Mouse (Mus musculus) activated CD4-positive, CD25-positive, alpha-beta regulatory T cell (primary cell): Measurements from ENCODE around the gene Npy1r. TPM values are rescaled to one million over a fixed set of nuclear protein-coding genes. Genes with fewer than 3 reads are reported as not detected.

ENCODE experiments used
- polyA plus RNA-seq, 2 experiments: library from polyadenylated mRNA; unstranded; fragments of 100-300 nt; shearing (Covaris generic); gene quantifications; one replicate each; pipeline ENCODE4 v1.2.1; 2017

Gene Npy1r
- under 1 TPM in 1 of 2 experiments, not detected in 1; 0.17 TPM for polyA plus RNA-seq

GRCm38 (mm10) chr8:66696970-66697843, at the start of gene Npy1r:
Gene Npy1r, plus strand, starts transcription at chr8:66697192.

DNA sequence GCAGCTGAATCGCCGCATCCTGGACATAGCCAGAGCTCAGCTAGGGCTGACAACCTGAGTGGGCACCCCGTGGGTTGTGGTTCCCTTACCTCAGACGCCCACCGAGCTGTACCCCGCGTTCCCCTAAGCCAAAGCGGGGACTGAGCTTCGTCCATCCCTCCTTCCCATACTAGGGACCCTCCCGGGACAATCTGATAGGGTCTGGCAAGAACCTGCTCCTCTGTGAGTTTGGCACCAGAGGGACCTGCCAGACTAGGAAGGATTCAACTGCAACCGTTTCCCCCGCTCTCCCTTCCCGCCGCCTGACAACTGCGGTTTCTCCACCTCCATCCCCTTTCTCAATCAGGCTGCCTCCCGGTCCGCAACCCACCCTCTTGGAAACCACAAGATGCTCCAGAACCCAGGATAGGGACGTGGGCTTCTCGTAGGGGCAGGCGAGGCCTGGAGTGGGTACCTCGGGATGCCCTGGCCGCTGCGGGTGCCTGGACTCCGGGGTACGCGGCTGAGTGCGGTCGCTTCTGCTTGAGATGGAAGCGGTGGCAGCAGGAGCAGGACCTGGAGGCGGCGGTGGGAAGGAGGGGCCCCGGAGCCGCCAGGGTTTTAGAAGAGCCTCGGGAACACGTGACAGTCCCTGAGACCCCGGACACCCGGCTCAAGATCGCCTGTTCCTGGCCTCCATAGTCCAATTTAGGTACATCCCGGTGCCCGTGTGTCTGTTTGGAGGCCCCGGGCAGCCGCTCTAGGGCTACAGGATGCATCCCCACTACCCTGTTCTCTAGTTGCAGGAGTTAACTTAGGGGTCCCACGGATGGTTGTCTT, 9.3 kb upstream of the Npy1r start, which contains the start of gene Npy5r:
Npy5r (minus strand) TSS at position 618 of the 819 bp plus-strand sequence.

Other genes starting within 250 kb of the Npy1r start
- gene Tma16, start 210.7 kb upstream of the Npy1r start, polyA plus RNA-seq: 1 to 10 TPM; 6.1 to 9.4 TPM
- gene Tktl2, start 185.4 kb upstream of the Npy1r start, polyA plus RNA-seq: under 1 TPM in 1 of 2 experiments, not detected in 1; 0.39 TPM
- under 1 TPM; 0.10 to 0.53 TPM for gene Npy5r, start 9.1 kb upstream of the Npy1r start, polyA plus RNA-seq
- 1 to 10 TPM; 2.0 to 2.7 TPM for gene Naf1, start 163.0 kb downstream of the Npy1r start, polyA plus RNA-seq